Mouse (Mus musculus): ENCODE measurements at regions not wholly inside any gene's neighbourhood (a gene's known extent, or its start where the extent isn't known, plus 50 kb on each side); places are given as distances from the start of the nearest gene placed in this dataset.

DNA sequence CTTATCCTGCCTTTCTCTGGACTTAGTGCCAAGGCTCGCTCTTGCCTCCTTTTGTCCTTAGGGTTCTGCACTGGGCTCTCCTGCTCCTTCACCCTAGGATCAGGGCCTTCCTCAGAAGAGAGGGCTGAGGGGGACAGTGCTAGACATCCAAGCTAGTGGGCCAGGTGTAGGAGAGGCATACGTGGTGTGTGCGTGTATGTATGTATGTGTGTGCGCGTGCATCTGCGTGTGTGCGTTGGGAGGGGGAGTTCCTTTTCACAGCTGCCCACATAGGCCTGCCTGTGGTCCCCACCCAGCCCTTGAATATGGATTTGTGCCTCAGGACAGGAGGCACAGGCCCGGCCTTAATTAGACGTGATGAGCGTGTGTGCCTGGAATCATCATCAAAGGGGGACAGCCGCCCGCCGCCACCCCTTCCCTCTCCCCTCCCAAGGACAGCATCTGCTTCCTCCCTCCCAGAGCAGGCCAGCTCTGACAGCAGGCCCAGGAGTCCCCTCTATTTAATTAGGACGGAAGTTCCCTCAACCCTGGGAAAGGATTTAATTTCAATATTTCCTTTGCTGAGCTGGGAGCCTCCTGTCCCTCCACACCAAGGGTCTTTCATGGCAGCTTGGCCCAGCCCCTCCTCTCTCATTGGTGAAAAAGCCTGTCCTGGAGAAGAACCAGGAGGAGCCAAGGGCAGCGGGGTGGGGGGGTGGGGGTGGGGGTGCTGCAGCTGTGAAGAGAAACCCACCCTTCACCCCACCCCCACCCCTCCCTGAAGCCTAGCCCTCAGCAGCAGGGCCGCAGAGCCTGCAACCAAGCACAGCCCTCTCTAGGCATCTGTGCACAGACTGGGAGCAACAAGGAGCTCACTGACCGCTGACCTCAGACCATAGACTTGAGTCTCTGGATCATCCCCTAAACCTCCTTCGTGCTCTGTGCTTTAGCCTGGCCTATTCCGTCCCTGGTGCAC lies 155.8 kb upstream of the A530016L24Rik start:
- no peak for TF ChIP-seq CTCF (IDR thresholded peaks at IDR 0.05; ENCODE audit: control insufficient read depth, insufficient read depth, insufficient replicate concordance, low read depth, low read length)
- no peak for TF ChIP-seq POLR2A (IDR thresholded peaks at IDR 0.05; ENCODE audit: control insufficient read depth, low read depth, low read length)
